Mouse (Mus musculus) lung, postnatal 36 days (tissue): ENCODE results near the gene Ehbp1.

Experiments
- DNase-seq: peaks from one replicate; pipeline ENCODE4 v3.0.0; 2022; ENCODE audit warnings: mixed read lengths

Ehbp1 gene

GRCm38 (mm10) chr11:22053034-22053668 is 288.9 kb downstream of the Ehbp1 start:
- no peak for DNase-seq

GRCm38 (mm10) chr11:22050864-22051263 is 291.2 kb downstream of the Ehbp1 start:
- DNase-seq, result no peak

DNA sequence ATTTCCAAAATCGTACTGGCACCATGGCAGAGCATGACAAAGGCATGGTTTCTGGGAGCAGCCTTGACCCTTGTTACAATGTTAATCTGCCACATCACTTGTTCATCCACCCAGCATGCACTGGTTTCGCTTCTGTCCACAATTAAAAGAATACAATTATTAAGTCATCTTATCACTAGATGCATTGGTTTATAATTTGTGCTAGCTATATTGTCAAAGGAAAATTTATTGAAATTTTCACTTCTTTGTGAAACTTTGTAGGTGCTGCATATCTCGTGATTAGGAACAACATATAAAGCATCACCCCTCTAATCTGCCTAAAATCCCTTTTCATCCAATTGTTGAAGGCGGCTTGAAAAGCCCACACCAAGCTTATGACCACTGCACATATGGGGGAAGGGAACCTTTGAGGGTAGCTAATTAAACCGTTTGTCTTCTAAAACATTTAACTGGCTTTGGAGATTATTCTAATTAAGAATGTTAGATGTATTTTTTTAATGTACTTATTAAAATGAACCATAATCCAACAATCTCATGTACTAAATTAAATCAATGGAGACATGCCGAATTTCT is 302.2 kb downstream of the Ehbp1 start:
- no peak for DNase-seq

DNA sequence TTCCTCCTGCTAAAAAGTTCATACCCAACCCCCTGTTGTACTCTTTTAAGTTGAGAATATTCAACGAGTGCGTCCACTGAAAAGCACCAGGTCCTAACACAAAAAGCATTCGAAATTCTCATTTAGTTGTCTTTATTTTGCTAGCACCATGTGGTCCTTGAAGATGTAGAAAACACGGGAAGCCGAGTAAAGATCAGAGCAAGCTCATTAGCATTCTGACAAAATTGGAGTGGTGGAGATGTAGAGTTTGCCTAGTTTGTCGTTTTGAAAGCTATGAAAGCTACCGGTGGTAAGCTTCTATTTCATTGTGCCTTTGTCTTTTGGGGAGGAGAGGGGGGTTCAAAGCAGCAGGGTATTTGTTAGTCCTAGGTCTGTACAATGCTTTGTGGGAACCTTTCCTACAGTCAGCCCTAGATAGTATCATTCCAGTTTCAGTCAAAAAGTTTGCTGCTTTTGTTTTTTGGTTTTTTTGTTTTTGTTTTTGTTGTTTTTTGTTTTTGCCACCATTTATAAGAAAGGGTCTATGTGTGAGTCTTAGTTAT is 307.5 kb downstream of the Ehbp1 start:
- DNase-seq, result no peak

- no peak for DNase-seq
Measured at GRCm38 (mm10) chr11:22033582-22033981, 308.5 kb downstream of the Ehbp1 start.

- no peak for DNase-seq
Measured at GRCm38 (mm10) chr11:22020602-22021001, 321.5 kb downstream of the Ehbp1 start.

DNA sequence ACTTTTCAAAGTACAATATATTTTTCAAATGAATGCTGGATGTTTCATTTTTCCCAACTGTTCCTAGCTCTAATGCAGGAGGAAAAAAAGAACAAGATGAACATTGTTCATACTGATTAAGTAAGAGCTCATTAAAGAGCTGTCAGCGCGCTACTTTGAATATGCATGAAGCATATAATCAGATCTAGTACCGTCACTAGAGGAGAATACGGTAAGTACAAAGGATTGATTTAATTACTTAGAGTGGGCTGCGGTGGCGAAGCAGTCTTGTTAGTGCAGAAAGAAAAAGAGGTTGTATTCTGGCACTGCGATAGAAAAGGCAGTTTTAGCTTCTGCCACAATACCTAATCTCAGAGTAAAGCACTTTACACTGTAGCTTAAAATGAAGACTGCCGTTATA is 324.6 kb downstream of the Ehbp1 start:
- no peak for DNase-seq

DNA sequence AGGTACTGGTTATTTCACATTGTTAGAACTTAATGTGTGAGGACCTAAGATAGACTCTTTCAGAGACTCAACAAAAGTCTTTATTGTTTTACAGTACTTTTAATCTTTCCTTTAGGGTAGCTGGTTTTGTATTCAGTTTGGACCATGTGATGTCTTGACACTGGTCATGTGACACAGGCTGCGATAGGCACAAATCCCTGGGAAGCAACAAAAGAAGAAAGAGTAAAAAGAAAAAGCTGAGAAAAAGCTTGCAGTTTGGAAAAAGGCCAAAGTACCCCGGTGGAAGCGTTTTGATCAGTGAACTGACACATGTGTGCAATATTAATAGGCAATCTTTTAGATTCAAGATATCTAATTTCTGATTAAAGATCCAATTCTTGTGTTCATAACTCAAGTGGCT is 325.8 kb downstream of the Ehbp1 start:
- DNase-seq, result no peak

DNA sequence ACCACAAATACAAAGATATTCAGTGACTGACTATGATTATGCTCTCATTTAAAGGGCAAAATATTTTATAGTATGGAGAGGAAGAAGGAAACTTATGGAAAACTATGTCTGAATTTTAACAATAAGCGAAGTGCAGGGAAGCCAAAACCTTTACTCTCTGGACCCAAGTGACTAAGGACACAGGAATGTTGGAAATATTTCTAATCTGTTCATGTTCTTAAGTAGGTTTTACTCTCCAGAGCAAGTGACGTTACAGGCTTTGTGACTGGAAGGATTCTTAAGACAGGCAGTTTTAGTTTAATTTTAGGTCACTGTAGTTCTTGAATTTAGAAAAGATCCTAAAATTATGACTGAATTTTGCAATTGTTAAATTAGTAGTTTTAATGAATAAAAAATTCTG is 333.3 kb downstream of the Ehbp1 start:
- DNase-seq, result no peak

DNA sequence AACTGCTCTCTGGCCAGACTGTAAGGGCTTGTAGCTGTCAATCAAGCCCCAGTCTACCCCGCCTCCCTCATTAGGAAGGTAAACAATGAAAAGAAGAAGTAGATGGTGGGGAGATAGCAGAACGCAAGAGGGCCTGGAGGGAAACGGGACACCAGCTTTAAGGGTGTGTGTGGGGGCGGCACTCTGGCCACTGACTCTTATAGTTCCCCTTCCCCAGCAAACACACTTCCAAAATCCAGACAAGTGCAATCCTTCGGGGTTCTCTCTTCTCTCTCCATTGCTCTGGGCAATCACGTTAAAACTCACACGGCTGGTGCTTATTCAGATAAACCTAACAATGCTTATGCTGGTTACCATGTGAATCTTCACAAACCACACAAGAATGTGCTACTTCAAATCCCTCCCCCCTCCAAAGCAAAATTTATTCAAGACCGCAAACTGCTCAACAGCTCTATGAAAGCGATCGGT is 333.9 kb downstream of the Ehbp1 start:
- DNase-seq, result no peak

DNA sequence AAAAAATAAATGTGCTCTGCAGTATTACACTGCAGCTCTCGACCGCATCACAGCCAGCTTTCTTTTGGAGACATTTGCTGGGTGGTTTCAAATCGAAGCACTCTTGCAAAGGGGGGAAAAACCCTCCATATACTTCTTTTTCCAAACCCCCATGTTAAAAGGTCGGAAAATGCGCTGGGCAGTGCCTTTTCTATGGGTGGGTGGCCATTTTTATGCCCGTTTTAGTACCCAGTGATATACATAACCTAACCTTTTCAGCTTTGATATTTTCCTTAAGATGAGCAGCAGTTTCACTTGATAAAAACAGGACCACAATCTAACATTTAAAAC is 334.3 kb downstream of the Ehbp1 start:
- DNase-seq, result no peak

GRCm38 (mm10) chr11:22007088-22007780 is 334.9 kb downstream of the Ehbp1 start:
- no peak for DNase-seq

DNA sequence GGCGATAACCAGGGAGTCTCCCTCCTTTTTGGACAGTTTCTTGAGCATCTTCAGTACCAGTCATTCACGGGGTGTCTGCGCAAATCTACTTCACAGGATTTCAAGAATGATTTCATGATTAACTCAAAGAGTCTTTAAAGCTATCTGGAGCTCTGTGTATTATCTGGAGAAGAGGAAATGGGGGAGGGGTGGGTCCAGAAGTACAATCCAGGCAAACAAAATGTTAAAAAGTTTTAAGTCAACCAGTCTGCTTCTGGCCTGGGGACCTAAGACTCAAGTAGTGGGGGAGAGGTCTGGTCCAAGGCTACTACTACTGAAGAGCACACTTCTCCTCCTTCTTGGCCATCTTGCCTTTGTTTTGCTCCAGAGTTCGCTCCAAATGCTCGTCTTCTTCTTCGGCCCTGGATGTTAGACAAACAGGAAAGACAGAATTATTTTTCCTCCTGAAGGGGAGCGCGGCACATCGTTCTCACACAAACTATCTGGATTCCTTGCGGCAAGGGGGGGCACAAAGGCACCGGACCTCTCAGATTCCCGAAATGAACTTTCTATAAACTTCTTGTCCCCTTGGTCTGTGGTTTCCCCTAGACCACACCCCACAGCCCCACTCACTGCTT is 335.5 kb downstream of the Ehbp1 start:
- no peak for DNase-seq

- DNase-seq, result no peak
Measured at GRCm38 (mm10) chr11:22005281-22005870, 336.7 kb downstream of the Ehbp1 start.

DNA sequence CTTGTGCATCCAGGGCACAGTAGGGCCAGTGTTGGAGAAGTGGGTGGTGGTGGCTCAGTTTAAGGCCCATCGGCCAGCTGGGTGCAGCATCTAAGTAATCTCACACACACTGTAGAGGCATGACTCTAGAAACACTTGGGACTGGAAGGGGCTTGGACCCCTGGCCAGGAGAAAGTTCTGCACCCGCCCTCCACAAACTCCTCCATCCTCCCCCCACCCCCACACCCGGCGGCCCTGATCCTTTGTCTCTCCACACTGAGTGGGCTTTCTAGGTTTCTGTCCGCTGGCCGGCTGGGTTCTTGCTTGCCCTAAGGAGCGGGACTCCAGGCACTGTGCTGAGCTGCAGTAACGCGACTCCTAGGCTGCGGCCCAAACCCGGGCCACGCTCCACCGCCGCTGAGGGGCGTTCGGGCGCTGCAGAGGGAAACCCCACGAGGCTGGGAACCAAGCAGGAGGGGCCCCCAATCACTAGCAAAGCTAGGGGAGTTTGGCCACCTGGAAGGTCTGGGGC is 337.7 kb downstream of the Ehbp1 start:
- no peak for DNase-seq

- DNase-seq, result no peak
Measured at GRCm38 (mm10) chr11:22003341-22003981, 338.6 kb downstream of the Ehbp1 start.

- no peak for DNase-seq
Measured at GRCm38 (mm10) chr11:22002783-22003340, 339.2 kb downstream of the Ehbp1 start, which contains the start of gene Otx1. Gene Otx1 (minus strand): TSS chr11:22002897.

GRCm38 (mm10) chr11:22002062-22002782 is 339.9 kb downstream of the Ehbp1 start:
- DNase-seq, result no peak

DNA sequence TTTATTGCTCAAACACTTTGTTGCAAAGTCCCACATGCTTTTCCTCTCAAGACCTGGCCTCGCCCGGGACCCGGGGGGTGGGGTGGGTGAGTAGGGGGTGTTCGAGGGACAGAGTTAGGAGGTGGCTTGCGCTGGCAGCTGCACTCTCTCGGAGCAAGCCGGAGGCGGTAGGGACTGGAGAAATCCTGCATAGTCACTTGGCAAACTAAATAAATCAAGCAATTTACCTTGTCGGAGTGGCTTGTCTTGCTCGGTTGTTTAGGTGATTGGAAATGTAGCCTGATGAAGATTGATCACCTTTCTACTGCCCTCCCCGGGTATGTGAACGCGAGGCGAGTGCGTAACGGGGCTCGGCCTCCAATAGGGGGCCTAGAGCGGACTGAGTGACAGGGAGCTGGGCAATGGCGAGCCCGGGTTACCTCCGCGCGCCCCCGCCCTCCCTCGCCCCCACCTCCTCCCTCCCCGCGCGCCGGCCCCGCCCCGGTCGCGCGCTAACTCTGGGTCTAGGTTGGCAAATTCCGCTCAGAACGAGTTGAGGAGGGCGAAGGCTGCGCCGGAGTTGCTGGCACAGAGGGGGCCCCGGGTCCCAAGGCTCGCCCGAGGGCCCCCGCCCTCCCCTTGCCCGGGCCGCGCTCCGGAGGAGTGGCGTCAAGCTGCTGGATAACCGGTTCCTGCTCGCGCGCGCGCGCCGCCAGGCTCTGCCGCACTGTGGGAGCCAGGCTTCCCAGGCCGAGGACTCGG is 340.6 kb downstream of the Ehbp1 start:
- no peak for DNase-seq

DNA sequence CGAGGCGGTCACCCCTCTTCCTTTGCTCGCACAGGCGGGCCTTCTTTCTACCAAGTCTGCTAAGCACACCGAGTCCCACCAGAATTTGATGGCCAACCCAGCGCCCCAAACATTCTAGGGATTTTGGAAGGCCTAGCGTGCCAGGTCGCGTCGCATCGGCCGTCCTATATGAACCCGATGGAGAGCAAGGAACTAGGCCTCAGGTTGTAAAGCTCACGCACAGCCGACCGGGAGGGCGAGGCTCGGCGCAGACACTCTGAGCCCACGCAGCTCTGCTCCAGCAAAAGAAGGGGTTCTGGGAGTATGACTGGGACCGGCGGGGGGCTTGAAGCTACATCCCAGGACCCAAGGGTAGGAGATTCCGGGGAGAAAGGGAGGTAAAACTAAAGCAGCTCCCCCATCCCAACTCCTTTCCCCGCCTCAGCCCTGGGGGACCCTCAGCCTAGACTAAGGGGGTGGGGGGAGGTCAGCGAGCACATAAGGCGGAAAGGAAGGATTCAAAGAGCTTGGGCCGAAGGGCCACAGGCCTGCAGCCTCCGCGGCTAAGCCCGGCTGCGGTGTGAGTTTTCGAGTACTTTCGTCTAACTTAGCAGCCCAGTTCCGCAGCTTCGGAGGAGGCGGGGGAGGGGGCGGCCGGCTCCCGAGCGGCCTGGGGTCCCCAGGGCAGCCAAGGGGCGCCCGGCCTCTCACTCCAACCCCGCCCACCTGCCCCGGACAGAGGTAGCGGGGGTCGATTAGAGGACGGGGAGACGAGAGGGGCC is 341.6 kb downstream of the Ehbp1 start:
- no peak for DNase-seq
